Mouse (Mus musculus): ENCODE measurements around the gene Fbxo6. TPM values are rescaled to one million over a fixed set of nuclear protein-coding genes. Genes with fewer than 3 reads are reported as not detected.

The Fbxo6 gene
- polyA plus RNA-seq, 1 experiment from 2014 or later: 11.3 TPM

GRCm38 (mm10) chr4:148149540-148149939, 2.4 kb downstream of the Fbxo6 start:
- Histone ChIP-seq H3K4me3 (ENCODE audit: low read depth, low read length) (no peak overlapping the region), H3K27ac (replicated peaks; ENCODE audit: low read depth, low read length) (no peak overlapping the region), H3K36me3 (replicated peaks; ENCODE audit: control insufficient read depth, insufficient read depth, low read depth, low read length) (peaks cover 2% of the 10 kb centered on the region), H3K4me2 (ENCODE audit: low read depth, low read length) (no peak overlapping the region), H3K9me3 (replicated peaks; ENCODE audit: control insufficient read depth, low read length) (no peaks in the 10 kb centered on the region), H3K9ac (replicated peaks; ENCODE audit: low read length) (no peak overlapping the region), H3K4me1 (ENCODE audit: control insufficient read depth, insufficient read depth, low read length) (no peaks in the 10 kb centered on the region; the same call in 1 of the 2 replicates), H3K27me3 (ENCODE audit: control insufficient read depth, insufficient read depth, low read length) (no peaks in the 10 kb centered on the region)
- 57% methylated on average over 12 of the region's 12 CpGs for WGBS
- ATAC-seq (replicated peaks; ENCODE audit: insufficient number of reproducible peaks, low FRiP score, low TSS enrichment, low read depth) (no peak), DNase-seq (ENCODE audit: low spot score) (no peak)

- Histone ChIP-seq H3K9ac (replicated peaks; ENCODE audit: low read length) (no peak overlapping the region), H3K4me3 (ENCODE audit: low read depth, low read length) (no peak overlapping the region), H3K4me1 (ENCODE audit: control insufficient read depth, insufficient read depth, low read length) (no peaks in the 10 kb centered on the region; the same call in 1 of the 2 replicates), H3K27me3 (ENCODE audit: control insufficient read depth, insufficient read depth, low read length) (no peaks in the 10 kb centered on the region), H3K9me3 (replicated peaks; ENCODE audit: control insufficient read depth, low read length) (no peaks in the 10 kb centered on the region), H3K27ac (replicated peaks; ENCODE audit: low read depth, low read length) (no peak overlapping the region), H3K4me2 (ENCODE audit: low read depth, low read length) (no peak overlapping the region), H3K36me3 (replicated peaks; ENCODE audit: control insufficient read depth, insufficient read depth, low read depth, low read length) (peaks cover 2% of the 10 kb centered on the region)
- ATAC-seq (replicated peaks; ENCODE audit: insufficient number of reproducible peaks, low FRiP score, low TSS enrichment, low read depth) (no peak), DNase-seq (ENCODE audit: low spot score) (no peak)
- 97% methylated on average over 2 of the region's 2 CpGs for WGBS
Measured at GRCm38 (mm10) chr4:148147714-148148113, 4.2 kb downstream of the Fbxo6 start.

DNA sequence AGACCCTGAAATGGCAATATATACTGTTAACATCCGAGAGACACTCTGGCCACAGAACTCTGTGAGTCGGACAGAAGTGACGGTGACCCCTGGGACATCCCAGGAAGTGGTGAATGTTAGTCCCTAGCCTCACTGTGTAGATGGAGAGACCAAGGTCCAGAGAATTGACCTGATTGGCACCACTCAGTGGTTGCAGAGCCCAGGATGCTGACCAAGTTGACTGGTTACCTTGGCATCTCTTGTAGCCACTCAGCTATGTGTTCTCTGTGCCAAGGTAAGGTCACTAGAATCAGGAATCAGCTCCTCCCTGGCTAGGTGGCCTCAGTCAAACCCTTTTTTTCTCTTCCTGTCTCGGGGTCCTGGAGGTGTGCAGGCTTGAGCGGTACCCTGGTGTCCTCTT, 8.2 kb downstream of the Fbxo6 start:
- WGBS: 83% methylated on average over 5 of the region's 5 CpGs
- H3K4me3 ChIP-seq (ENCODE audit: low read depth, low read length): no peak overlapping the region
- no peak for ATAC-seq (replicated peaks; ENCODE audit: insufficient number of reproducible peaks, low FRiP score, low TSS enrichment, low read depth)
- no peaks in the 10 kb centered on the region for H3K9me3 ChIP-seq (replicated peaks; ENCODE audit: control insufficient read depth, low read length)
- H3K27me3 ChIP-seq (ENCODE audit: control insufficient read depth, insufficient read depth, low read length): no peaks in the 10 kb centered on the region
- H3K27ac ChIP-seq (replicated peaks; ENCODE audit: low read depth, low read length): no peak overlapping the region
- no peak overlapping the region for H3K4me2 ChIP-seq (ENCODE audit: low read depth, low read length)
- H3K4me1 ChIP-seq (ENCODE audit: control insufficient read depth, insufficient read depth, low read length): peaks cover 4% of the 10 kb centered on the region
- H3K36me3 ChIP-seq (replicated peaks; ENCODE audit: control insufficient read depth, insufficient read depth, low read depth, low read length): peaks cover 2% of the 10 kb centered on the region
- no peak for DNase-seq (ENCODE audit: low spot score)
- no peak overlapping the region for H3K9ac ChIP-seq (replicated peaks; ENCODE audit: low read length)

DNA sequence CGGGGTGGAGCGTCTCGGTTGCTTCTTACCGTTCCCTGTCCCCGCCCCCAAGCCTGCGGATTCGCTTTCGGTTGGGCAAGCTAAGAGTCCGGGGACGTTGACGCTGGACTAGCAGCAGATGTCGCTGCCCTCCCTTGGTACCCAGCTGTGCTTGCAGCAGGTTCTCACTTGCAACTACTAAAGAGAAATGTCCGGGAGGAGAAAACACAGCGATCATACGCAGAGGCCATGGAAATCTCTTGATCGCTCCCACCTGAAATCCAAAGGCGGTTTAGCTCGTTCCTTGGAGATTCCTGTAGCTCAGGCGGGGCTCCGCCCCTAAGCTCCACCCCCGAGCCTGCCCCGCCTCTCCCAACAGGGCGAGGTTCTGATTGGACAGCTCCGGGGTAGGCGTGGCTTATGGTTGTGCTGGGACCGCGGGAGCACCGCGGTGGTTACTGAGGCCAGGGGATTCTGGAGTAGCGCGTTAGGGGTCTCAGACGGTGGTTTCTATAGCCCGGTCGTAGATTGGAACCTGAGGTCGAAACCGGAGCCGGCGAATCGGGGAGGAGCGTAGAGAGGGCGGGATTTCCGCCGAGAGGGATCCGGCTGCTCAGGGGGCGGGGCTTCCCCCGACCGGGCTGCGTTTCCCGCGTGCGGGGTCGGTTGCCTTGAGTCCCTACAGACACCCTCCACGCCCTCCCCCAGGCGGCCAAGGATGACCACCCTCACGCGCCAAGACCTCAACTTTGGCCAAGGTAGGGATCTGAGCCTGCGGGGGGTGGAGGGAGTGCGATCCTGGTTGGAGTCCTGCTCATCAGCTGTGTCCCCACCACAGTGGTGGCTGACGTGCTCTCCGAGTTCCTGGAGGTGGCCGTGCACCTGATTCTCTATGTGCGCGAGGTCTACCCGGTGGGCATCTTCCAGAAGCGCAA, 11.6 kb downstream of the Fbxo6 start:
- Histone ChIP-seq H3K4me3 (ENCODE audit: low read depth, low read length) (peak overlapping the region; percentile 62), H3K27me3 (ENCODE audit: control insufficient read depth, insufficient read depth, low read length) (peaks cover 2% of the 10 kb centered on the region; the same call in 1 of the 2 replicates), H3K9ac (replicated peaks; ENCODE audit: low read length) (peak overlapping the region; percentile 63), H3K9me3 (replicated peaks; ENCODE audit: control insufficient read depth, low read length) (no peaks in the 10 kb centered on the region), H3K36me3 (replicated peaks; ENCODE audit: control insufficient read depth, insufficient read depth, low read depth, low read length) (no peaks in the 10 kb centered on the region; the same call in 1 of the 2 replicates), H3K4me1 (ENCODE audit: control insufficient read depth, insufficient read depth, low read length) (peaks cover 4% of the 10 kb centered on the region), H3K4me2 (ENCODE audit: low read depth, low read length) (peak overlapping the region; percentile 88), H3K27ac (replicated peaks; ENCODE audit: low read depth, low read length) (peak overlapping the region; percentile 67)
- DNase-seq (ENCODE audit: low spot score) (peak; percentile 94), ATAC-seq (replicated peaks; ENCODE audit: insufficient number of reproducible peaks, low FRiP score, low TSS enrichment, low read depth) (peak; percentile 91)
- under 1% methylated on average over 64 of the region's 65 CpGs for WGBS

DNA sequence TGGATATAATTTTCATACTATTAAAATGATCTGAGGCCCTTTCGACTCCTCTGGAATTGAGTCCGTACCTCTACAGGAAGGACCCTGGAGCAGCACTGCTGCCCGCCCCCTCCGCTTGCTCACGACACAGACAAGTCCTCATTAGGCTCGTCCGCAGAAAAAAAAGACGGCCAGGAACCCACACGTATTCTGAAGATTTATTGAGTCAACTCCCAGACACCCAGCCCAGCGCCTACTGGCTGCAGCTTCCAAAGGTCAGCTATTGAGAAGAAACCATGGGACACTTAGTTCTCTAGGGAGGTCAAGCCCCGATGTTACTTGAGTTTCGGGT, 12.2 kb downstream of the Fbxo6 start:
- DNase-seq (ENCODE audit: low spot score): no peak
- 1% methylated on average over 12 of the region's 12 CpGs for WGBS
- no peak overlapping the region for H3K27ac ChIP-seq (replicated peaks; ENCODE audit: low read depth, low read length)

GRCm38 (mm10) chr4:148137503-148137902, 14.4 kb downstream of the Fbxo6 start:
- 71% methylated on average over 8 of the region's 8 CpGs for WGBS
- H3K36me3 ChIP-seq (replicated peaks; ENCODE audit: control insufficient read depth, insufficient read depth, low read depth, low read length): no peaks in the 10 kb centered on the region
- H3K4me2 ChIP-seq (ENCODE audit: low read depth, low read length): no peak overlapping the region
- no peak for DNase-seq (ENCODE audit: low spot score)
- H3K4me1 ChIP-seq (ENCODE audit: control insufficient read depth, insufficient read depth, low read length): peaks cover 4% of the 10 kb centered on the region
- no peak overlapping the region for H3K4me3 ChIP-seq (ENCODE audit: low read depth, low read length)
- no peak overlapping the region for H3K27ac ChIP-seq (replicated peaks; ENCODE audit: low read depth, low read length)
- no peak overlapping the region for H3K9ac ChIP-seq (replicated peaks; ENCODE audit: low read length)
- no peak for ATAC-seq (replicated peaks; ENCODE audit: insufficient number of reproducible peaks, low FRiP score, low TSS enrichment, low read depth)
- peaks cover 2% of the 10 kb centered on the region; the same call in 1 of the 2 replicates for H3K27me3 ChIP-seq (ENCODE audit: control insufficient read depth, insufficient read depth, low read length)
- no peaks in the 10 kb centered on the region for H3K9me3 ChIP-seq (replicated peaks; ENCODE audit: control insufficient read depth, low read length)

More for the DNA sequence above, 12.2 kb downstream of the Fbxo6 start:
- Histone ChIP-seq H3K4me3 (ENCODE audit: low read depth, low read length) (peak overlapping the region; percentile 62), H3K27me3 (ENCODE audit: control insufficient read depth, insufficient read depth, low read length) (peaks cover 2% of the 10 kb centered on the region; the same call in 1 of the 2 replicates), H3K4me1 (ENCODE audit: control insufficient read depth, insufficient read depth, low read length) (peaks cover 4% of the 10 kb centered on the region), H3K36me3 (replicated peaks; ENCODE audit: control insufficient read depth, insufficient read depth, low read depth, low read length) (no peaks in the 10 kb centered on the region), H3K4me2 (ENCODE audit: low read depth, low read length) (peak overlapping the region; percentile 88), H3K9ac (replicated peaks; ENCODE audit: low read length) (peak overlapping the region; percentile 23), H3K9me3 (replicated peaks; ENCODE audit: control insufficient read depth, low read length) (no peaks in the 10 kb centered on the region)
- no peak; the same call in 1 of the 2 replicates for ATAC-seq (replicated peaks; ENCODE audit: insufficient number of reproducible peaks, low FRiP score, low TSS enrichment, low read depth)

DNA sequence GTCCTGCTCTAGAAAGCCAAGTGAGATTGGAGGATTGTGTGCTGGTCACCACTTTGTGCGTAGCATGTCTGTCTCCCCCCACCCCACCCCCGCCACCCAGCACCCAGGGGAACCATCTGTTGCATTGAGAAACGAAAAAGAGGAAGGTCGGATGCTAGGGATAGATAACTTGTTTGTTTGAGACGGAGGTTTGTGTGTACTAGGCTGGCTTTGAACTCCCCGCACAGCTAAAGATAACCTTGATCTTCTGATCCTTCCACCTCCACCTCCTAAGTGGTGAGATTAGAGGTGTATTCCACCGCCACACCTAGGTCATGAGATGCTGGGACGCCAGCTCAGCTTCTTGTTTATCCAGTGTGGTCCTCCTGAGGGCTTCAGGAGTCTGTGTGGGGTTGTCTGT, 17.0 kb downstream of the Fbxo6 start:
- no peak for DNase-seq (ENCODE audit: low spot score)
- no peak overlapping the region for H3K9ac ChIP-seq (replicated peaks; ENCODE audit: low read length)
- no peaks in the 10 kb centered on the region for H3K36me3 ChIP-seq (replicated peaks; ENCODE audit: control insufficient read depth, insufficient read depth, low read depth, low read length)
- no peaks in the 10 kb centered on the region for H3K9me3 ChIP-seq (replicated peaks; ENCODE audit: control insufficient read depth, low read length)
- no peak overlapping the region for H3K27ac ChIP-seq (replicated peaks; ENCODE audit: low read depth, low read length)
- H3K27me3 ChIP-seq (ENCODE audit: control insufficient read depth, insufficient read depth, low read length): peaks cover 11% of the 10 kb centered on the region
- no peak overlapping the region for H3K4me3 ChIP-seq (ENCODE audit: low read depth, low read length)
- 86% methylated on average over 8 of the region's 8 CpGs for WGBS
- H3K4me1 ChIP-seq (ENCODE audit: control insufficient read depth, insufficient read depth, low read length): peaks cover 7% of the 10 kb centered on the region
- ATAC-seq (replicated peaks; ENCODE audit: insufficient number of reproducible peaks, low FRiP score, low TSS enrichment, low read depth): no peak
- no peak overlapping the region for H3K4me2 ChIP-seq (ENCODE audit: low read depth, low read length)

- under 1% methylated on average over 21 of the region's 21 CpGs for WGBS
- H3K36me3 ChIP-seq (replicated peaks; ENCODE audit: control insufficient read depth, insufficient read depth, low read depth, low read length): no peaks in the 10 kb centered on the region
- H3K27me3 ChIP-seq (ENCODE audit: control insufficient read depth, insufficient read depth, low read length): peaks cover 19% of the 10 kb centered on the region
- 0 out of 2 replicates have a peak overlapping the region, but pooled peaks have one; percentile 35 for H3K27ac ChIP-seq (replicated peaks; ENCODE audit: low read depth, low read length)
- H3K4me2 ChIP-seq (ENCODE audit: low read depth, low read length): peak overlapping the region; percentile 95
- peak overlapping the region; percentile 92 for H3K9ac ChIP-seq (replicated peaks; ENCODE audit: low read length)
- peak overlapping the region; percentile 78 for H3K4me3 ChIP-seq (ENCODE audit: low read depth, low read length)
- no peaks in the 10 kb centered on the region for H3K9me3 ChIP-seq (replicated peaks; ENCODE audit: control insufficient read depth, low read length)
- peaks cover 3% of the 10 kb centered on the region; the same call in 1 of the 2 replicates for H3K4me1 ChIP-seq (ENCODE audit: control insufficient read depth, insufficient read depth, low read length)
- ATAC-seq (replicated peaks; ENCODE audit: insufficient number of reproducible peaks, low FRiP score, low TSS enrichment, low read depth) (peak; percentile 57), DNase-seq (ENCODE audit: low spot score) (peak; percentile 56)
Measured at GRCm38 (mm10) chr4:148131497-148132081, 20.4 kb downstream of the Fbxo6 start.
